Mouse (Mus musculus) gastrocnemius, postnatal 36 days (tissue): ENCODE data around the gene Olfr653. TPM values are rescaled to one million over a fixed set of nuclear protein-coding genes. Genes with fewer than 3 reads are reported as not detected.

Experiments
- DNase-seq, 2 experiments: peaks; one replicate each; pipeline ENCODE4 v3.0.0; 2022
- intact Hi-C: fragments of 180-260 bp; cut with DNase I; formaldehyde crosslinking; loops from one replicate; pipeline ENCODE4 v1.15.1; 2025
- long read RNA-seq, 2 experiments: library from polyadenylated mRNA; stranded (forward); transcript quantifications; one replicate each; pipeline ENCODE4 v2.0.0; 2021
- total RNA-seq, 2 experiments: library from RNA; stranded (reverse); gene quantifications; 2 replicates each; pipeline ENCODE4 v1.2.3; 2021

The Olfr653 gene
- not detected for total RNA-seq
- long read RNA-seq, experiment 1 = 0 reads
- long read RNA-seq, experiment 2 = 0 reads

DNA sequence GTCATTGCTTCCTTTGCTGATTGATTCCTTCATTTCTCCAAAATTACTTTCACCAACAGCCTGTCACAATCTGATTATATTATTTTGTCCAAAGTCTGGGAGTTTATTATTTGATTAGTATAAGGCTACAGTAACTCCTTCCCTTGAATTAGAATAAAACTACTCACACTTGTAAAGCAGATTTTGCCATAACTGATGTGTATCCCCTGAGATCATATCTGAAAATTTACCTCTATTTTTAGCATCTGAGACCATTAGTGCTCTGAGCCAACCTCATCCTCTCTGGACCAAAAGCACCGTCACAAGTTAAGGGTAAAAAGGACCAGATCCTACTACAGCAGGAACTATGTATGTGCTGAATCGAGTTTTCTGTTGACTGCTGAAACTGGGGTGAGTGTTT lies at the start of gene Olfr653:
Gene Olfr653 (plus strand): TSS at position 301 of the 400 bp plus-strand sequence.
- no peak for DNase-seq
- intact Hi-C loops = no loop called here

- intact Hi-C loops = no loop called here
- no peak for DNase-seq
Measured at GRCm38 (mm10) chr7:104549833-104550232, 27.3 kb upstream of the Olfr653 start, which contains the start of gene Olfr651. TSS of gene Olfr651 (plus strand) at chr7:104550133.

GRCm38 (mm10) chr7:104552700-104553099 lies 24.4 kb upstream of the Olfr653 start:
- no peak for DNase-seq
- intact Hi-C loops = no loop called here

- intact Hi-C loops = no loop called here
- no peak for DNase-seq
Measured at GRCm38 (mm10) chr7:104560601-104561000, 16.5 kb upstream of the Olfr653 start, which contains the start of gene Olfr652. TSS of gene Olfr652 (plus strand) at chr7:104560901.

DNA sequence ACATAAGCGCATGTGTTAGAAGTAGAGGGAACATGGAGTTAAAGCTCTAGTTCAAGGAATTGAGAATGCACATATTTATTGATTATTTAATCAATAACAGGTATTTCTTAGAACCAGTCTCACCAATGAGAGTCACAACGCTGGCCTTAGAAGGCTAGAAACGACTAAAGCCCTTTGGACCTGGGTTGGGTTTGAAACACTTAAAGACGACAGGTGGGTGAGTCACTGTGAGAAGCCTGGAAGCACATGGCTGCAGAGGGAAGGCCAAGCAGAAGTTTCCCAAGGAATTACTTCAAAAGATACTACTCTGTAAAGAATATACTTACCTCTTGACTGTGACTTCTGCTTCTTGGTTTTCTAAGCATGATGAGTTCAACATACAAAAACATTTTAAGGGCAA lies 3.7 kb downstream of the Olfr653 start:
- DNase-seq = no peak
- intact Hi-C loops = no loop called here

- intact Hi-C loops = no loop called here
- no peak for DNase-seq
Measured at GRCm38 (mm10) chr7:104581429-104581828, 4.3 kb downstream of the Olfr653 start.

GRCm38 (mm10) chr7:104586725-104587124 lies 9.6 kb downstream of the Olfr653 start, which contains the start of gene Olfr654:
TSS of gene Olfr654 (plus strand) at chr7:104587025.
- no peak for DNase-seq
- intact Hi-C loops = no loop called here

DNA sequence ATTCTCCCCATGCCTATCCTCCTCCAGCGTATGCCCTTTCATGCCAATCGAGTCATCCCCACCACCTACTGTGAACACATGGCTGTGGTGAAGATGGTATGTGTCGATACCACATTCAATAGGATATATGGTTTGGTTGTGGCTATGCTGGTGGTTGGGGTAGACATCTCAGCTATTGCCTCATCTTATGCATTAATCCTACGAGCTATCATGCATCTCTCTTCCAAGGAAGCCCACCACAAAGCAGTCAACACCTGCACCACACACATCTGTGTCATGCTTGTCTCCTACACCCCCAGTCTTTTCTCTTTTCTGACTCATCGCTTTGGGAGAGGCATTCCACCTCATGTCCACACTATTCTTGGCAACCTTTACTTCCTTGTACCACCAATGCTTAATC lies 11.2 kb downstream of the Olfr653 start:
- intact Hi-C loops = no loop called here
- DNase-seq = no peak

DNA sequence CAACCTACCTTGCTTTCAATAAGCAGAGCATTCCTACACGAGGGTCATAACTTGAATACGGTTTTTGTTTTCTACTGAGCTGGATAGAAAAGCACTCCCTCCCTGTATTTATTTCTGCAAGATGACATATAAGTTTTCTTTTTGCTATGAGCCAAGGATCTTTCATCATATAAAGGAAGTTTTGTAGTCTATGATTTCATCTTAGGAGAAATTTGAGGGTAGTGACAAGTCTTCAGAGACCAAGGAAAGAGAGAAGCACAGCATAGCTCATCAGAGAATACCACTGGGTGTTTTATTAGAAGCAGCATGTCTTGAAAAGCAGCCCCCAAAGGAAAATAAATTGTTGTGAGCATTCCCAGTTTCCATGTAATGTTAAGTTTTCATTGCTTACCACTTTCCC lies 24.6 kb downstream of the Olfr653 start, which contains the start of gene Olfr655:
Gene Olfr655 (minus strand): TSS at position 101 of the 400 bp plus-strand sequence.
- DNase-seq = no peak
- intact Hi-C loops = no loop called here

DNA sequence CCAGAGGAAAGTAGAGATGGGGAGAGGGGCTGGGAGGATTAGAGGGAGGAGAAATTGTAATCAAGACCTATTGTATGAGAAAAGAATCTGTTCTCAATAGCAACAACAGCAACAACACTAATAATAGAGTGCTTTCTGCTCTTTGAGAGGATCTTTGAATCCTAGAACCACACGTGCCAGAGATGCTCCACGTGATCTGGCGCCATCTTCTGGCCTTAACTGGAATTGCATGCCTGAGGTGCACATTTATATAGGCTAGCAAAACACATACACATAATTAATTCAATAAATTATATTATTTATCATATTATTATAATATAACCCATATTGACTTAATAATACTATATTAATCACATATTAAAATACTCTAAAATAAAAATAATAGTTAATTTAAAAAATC lies 26.1 kb downstream of the Olfr653 start:
- intact Hi-C loops = no loop called here
- DNase-seq = no peak

DNA sequence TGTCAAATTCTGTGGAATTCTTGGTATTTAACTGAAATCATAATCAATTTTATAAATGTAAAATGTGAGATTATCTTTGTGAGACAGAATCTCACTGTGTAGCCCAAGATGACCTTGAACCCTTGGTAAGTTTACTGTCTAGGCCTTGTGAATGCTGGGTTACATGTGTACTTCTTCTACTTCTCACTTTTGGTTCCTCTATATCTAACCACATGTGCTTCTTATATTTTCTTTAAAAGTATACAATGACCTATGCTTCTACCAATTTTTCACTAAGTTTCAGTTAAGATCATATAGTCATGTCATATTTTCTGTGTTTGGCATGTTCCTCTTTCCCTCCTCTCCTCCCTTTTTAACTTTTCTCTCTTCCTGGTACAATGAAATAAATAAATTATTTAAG lies 27.6 kb downstream of the Olfr653 start:
- no peak for DNase-seq
- intact Hi-C loops = no loop called here

- no peak for DNase-seq
- intact Hi-C loops = no loop called here
Measured at GRCm38 (mm10) chr7:104613655-104614054, 36.5 kb downstream of the Olfr653 start, which contains the start of gene Olfr656. TSS of gene Olfr656 (plus strand) at chr7:104613955.

- no peak for DNase-seq
- intact Hi-C loops = no loop called here
Measured at GRCm38 (mm10) chr7:104624494-104624893, 47.4 kb downstream of the Olfr653 start, which contains the start of gene Olfr657. TSS of gene Olfr657 (plus strand) at chr7:104624794.

Other genes starting within 250 kb of the Olfr653 start
- gene Trim34b, start 247.8 kb upstream of the Olfr653 start, total RNA-seq = under 1 TPM in 1 of 2 experiments, not detected in 1; 0.39 TPM
- 1 to 10 TPM; 1.8 to 2.0 TPM for gene Trim12c, start 224.0 kb upstream of the Olfr653 start, total RNA-seq
- gene Trim30b, start 207.4 kb upstream of the Olfr653 start, total RNA-seq = not detected
- not detected for gene Trim30c, start 176.5 kb upstream of the Olfr653 start, total RNA-seq
- 1 to 10 TPM in 1 of 2 experiments, under 1 TPM in 1; 0.77 to 1.2 TPM for gene Trim30a, start 112.1 kb upstream of the Olfr653 start, total RNA-seq
- gene Trim30d, start 69.5 kb upstream of the Olfr653 start, total RNA-seq = under 1 TPM; 0.20 to 0.30 TPM
- gene Olfr651, start 27.2 kb upstream of the Olfr653 start, total RNA-seq = not detected
- not detected for gene Olfr652, start 16.4 kb upstream of the Olfr653 start, total RNA-seq
- gene Olfr654, start 9.7 kb downstream of the Olfr653 start, total RNA-seq = not detected
- not detected for gene Olfr655, start 24.5 kb downstream of the Olfr653 start, total RNA-seq
- gene Olfr656, start 36.6 kb downstream of the Olfr653 start, total RNA-seq = not detected
- gene Olfr657, start 47.5 kb downstream of the Olfr653 start, total RNA-seq = not detected
- gene Olfr658, start 70.0 kb downstream of the Olfr653 start, total RNA-seq = not detected
- not detected for gene Olfr659, start 89.4 kb downstream of the Olfr653 start, total RNA-seq
- not detected for gene Olfr661, start 109.2 kb downstream of the Olfr653 start, total RNA-seq
- not detected for gene Usp17le, start 200.2 kb downstream of the Olfr653 start, total RNA-seq